In the genomic region with DNA sequence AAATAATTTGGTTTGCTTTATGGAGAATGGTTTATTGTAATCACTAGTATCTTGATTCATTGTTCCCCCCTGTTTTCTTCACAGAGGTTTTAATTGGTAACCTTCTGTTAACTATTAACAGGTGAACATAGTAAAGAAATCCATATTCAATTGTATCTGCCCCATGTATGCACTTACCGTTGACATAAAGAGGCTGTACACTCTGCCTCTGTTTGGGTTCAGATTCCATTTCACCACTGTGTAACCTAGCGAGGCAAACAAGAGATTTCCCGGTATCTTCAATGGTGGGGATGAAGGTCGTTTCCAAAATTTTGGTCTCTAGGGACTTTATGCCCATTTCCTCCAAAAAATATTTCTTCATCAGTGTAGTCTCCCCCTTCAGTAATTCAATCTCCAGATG, we compare ENCODE assay signal across 29 mouse cellular contexts. TPM values are rescaled to one million over a fixed set of nuclear protein-coding genes. Genes with fewer than 3 reads are reported as not detected.
DNase-seq lines count a peak whose midpoint lies in the region; ATAC-seq lines count a peak whose summit lies in the region.
"Had no signal": no experiment of that assay in that cellular context is flagged by ENCODE, and none has a peak within 500 bp of the region (broad histone marks: within the 10 kb centered on the region; RNA-seq: fewer than 3 reads in every experiment).

No protein-coding gene starts in this region.

- no peak overlapping the region for H3K9ac ChIP-seq in liver, embryonic 11.5 days (ENCODE audit: low read depth, low read length)
- H3K9ac ChIP-seq in liver, embryonic 13.5 days, result no peak overlapping the region
- no peak overlapping the region for H3K9ac ChIP-seq in liver, embryonic 16.5 days (ENCODE audit: low read depth, low read length)
- no peak overlapping the region for H3K9ac ChIP-seq in stomach, embryonic 16.5 days (ENCODE audit: low read length)
- H3K9ac ChIP-seq: embryonic facial prominence, embryonic 13.5 days; forebrain, embryonic 12.5 days; forebrain, embryonic 15.5 days; heart, embryonic 13.5 days; hindbrain, embryonic 14.5 days had no signal

- H3K36me3 ChIP-seq in liver, embryonic 11.5 days (ENCODE audit: control insufficient read depth, insufficient read depth, low read length), result no peaks in the 10 kb centered on the region
- peaks cover 12% of the 10 kb centered on the region; the same call in 1 of the 2 replicates for H3K36me3 ChIP-seq in liver, embryonic 13.5 days
- H3K36me3 ChIP-seq in liver, embryonic 16.5 days (ENCODE audit: control insufficient read depth, insufficient read depth), result no peaks in the 10 kb centered on the region
- H3K36me3 ChIP-seq in stomach, embryonic 16.5 days (ENCODE audit: control insufficient read depth, insufficient read depth, low read length), result no peaks in the 10 kb centered on the region
- H3K36me3 ChIP-seq: forebrain, embryonic 12.5 days; forebrain, embryonic 15.5 days; G1E had no signal

- no peaks in the 10 kb centered on the region for H3K27me3 ChIP-seq in liver, embryonic 11.5 days (replicated peaks; ENCODE audit: control insufficient read depth, insufficient read depth, low read length)
- H3K27me3 ChIP-seq in liver, embryonic 13.5 days, result no peaks in the 10 kb centered on the region
- H3K27me3 ChIP-seq in liver, embryonic 16.5 days (ENCODE audit: control insufficient read depth, insufficient read depth, low read depth, low read length), result no peaks in the 10 kb centered on the region
- H3K27me3 ChIP-seq in stomach, embryonic 16.5 days (ENCODE audit: control insufficient read depth, insufficient read depth, low read length), result no peaks in the 10 kb centered on the region
- H3K27me3 ChIP-seq: CH12.LX; embryonic facial prominence, embryonic 13.5 days; forebrain, embryonic 12.5 days; forebrain, embryonic 15.5 days; heart, embryonic 13.5 days; Patski had no signal

- H3K27ac ChIP-seq in liver, embryonic 11.5 days (ENCODE audit: low read depth, low read length), result peak overlapping the region; percentile 36; the same call in 1 of the 2 replicates
- no peak overlapping the region for H3K27ac ChIP-seq in liver, embryonic 13.5 days
- no peak overlapping the region for H3K27ac ChIP-seq in liver, embryonic 16.5 days (ENCODE audit: low read length)
- H3K27ac ChIP-seq in stomach, embryonic 16.5 days (ENCODE audit: low read length), result no peak overlapping the region
- H3K27ac ChIP-seq: embryonic facial prominence, embryonic 10.5 days; embryonic facial prominence, embryonic 13.5 days; forebrain, embryonic 12.5 days; forebrain, embryonic 15.5 days; heart, embryonic 13.5 days; hindbrain, embryonic 14.5 days; hindbrain, postnatal 0 days had no signal

- no peak overlapping the region for H3K4me3 ChIP-seq in liver, embryonic 11.5 days (ENCODE audit: low read depth, low read length)
- H3K4me3 ChIP-seq in liver, embryonic 13.5 days (replicated peaks), result no peak overlapping the region
- H3K4me3 ChIP-seq in liver, embryonic 16.5 days (ENCODE audit: low read depth, low read length), result no peak overlapping the region
- no peak overlapping the region for H3K4me3 ChIP-seq in stomach, embryonic 16.5 days (replicated peaks; ENCODE audit: low read length)
- H3K4me3 ChIP-seq: embryonic facial prominence, embryonic 10.5 days; embryonic facial prominence, embryonic 13.5 days; erythroblast, embryonic 14.5 days; forebrain, embryonic 12.5 days; forebrain, embryonic 15.5 days; heart, embryonic 13.5 days had no signal

- no peaks in the 10 kb centered on the region for H3K9me3 ChIP-seq in liver, embryonic 11.5 days (ENCODE audit: control insufficient read depth, low read length)
- no peaks in the 10 kb centered on the region for H3K9me3 ChIP-seq in liver, embryonic 13.5 days (replicated peaks)
- no peaks in the 10 kb centered on the region for H3K9me3 ChIP-seq in liver, embryonic 16.5 days (replicated peaks; ENCODE audit: control insufficient read depth, low read length)
- no peaks in the 10 kb centered on the region for H3K9me3 ChIP-seq in stomach, embryonic 16.5 days (replicated peaks; ENCODE audit: control insufficient read depth, low read length)
- H3K9me3 ChIP-seq: embryonic facial prominence, embryonic 10.5 days; embryonic facial prominence, embryonic 13.5 days; forebrain, embryonic 12.5 days; forebrain, embryonic 15.5 days; G1E; heart, embryonic 13.5 days had no signal

- H3K4me1 ChIP-seq in liver, embryonic 11.5 days (replicated peaks; ENCODE audit: control insufficient read depth, insufficient read depth, low read length), result 0 out of 2 replicates have a peak, but pooled peaks cover 6% of the 10 kb centered on the region
- H3K4me1 ChIP-seq in liver, embryonic 13.5 days (replicated peaks), result peaks cover 14% of the 10 kb centered on the region
- no peaks in the 10 kb centered on the region for H3K4me1 ChIP-seq in liver, embryonic 16.5 days (ENCODE audit: control insufficient read depth, low read depth, low read length)
- peaks cover 14% of the 10 kb centered on the region for H3K4me1 ChIP-seq in stomach, embryonic 16.5 days (ENCODE audit: control insufficient read depth, insufficient read depth, low read length)

- peak; percentile 75 for ATAC-seq in liver, embryonic 11.5 days (replicated peaks; ENCODE audit: low FRiP score)
- ATAC-seq in liver, embryonic 13.5 days (ENCODE audit: low read depth), result peak; percentile 65
- ATAC-seq in liver, embryonic 16.5 days (ENCODE audit: low read depth), result peak; percentile 88
- peak; percentile 54; the same call in 1 of the 2 replicates for ATAC-seq in stomach, embryonic 16.5 days (ENCODE audit: insufficient read depth, low FRiP score)
- ATAC-seq: forebrain, embryonic 15.5 days; hindbrain, postnatal 0 days; Patski had no signal

- WGBS in liver, embryonic 11.5 days, result 62% methylated on average over 4 of the region's 4 CpGs
- 55% methylated on average over 4 of the region's 4 CpGs for WGBS in liver, embryonic 13.5 days (ENCODE audit: insufficient replicate concordance)
- 54% methylated on average over 4 of the region's 4 CpGs for WGBS in liver, embryonic 16.5 days (ENCODE audit: insufficient replicate concordance)
- 61% methylated on average over 4 of the region's 4 CpGs for WGBS in stomach, embryonic 16.5 days

- H3K4me2 ChIP-seq in liver, embryonic 11.5 days, result no peak overlapping the region
- H3K4me2 ChIP-seq in liver, embryonic 13.5 days, result no peak overlapping the region
- no peak overlapping the region for H3K4me2 ChIP-seq in liver, embryonic 16.5 days (ENCODE audit: low read depth, low read length)
- no peak overlapping the region for H3K4me2 ChIP-seq in stomach, embryonic 16.5 days (ENCODE audit: low read depth, low read length)
- H3K4me2 ChIP-seq: embryonic facial prominence, embryonic 13.5 days; forebrain, embryonic 12.5 days; forebrain, embryonic 15.5 days; heart, embryonic 13.5 days; hindbrain, embryonic 14.5 days had no signal

- no peak for DNase-seq in liver, embryonic 11.5 days (ENCODE audit: low spot score)
- DNase-seq in liver, result no peak
- DNase-seq in liver, embryonic 13.5 days, result no peak
- DNase-seq in spleen, adult 12 weeks (ENCODE audit: low spot score), result no peak
- DNase-seq in embryo, embryonic 11 days, result no peak
- no peak for DNase-seq in spleen, postnatal 10 days (ENCODE audit: low spot score in 2 of 2)
- DNase-seq: adrenal gland, postnatal 10 days; adrenal gland, postnatal 36 days; B cell, adult 2 months; cerebellum, adult 18-20 months; cerebellum, adult 9-10 months; cerebellum, postnatal 25 days; gastrocnemius, postnatal 25 days; heart, adult 18-20 months; heart, postnatal 14 days; heart, postnatal 4 days had no signal

RNA-seq across cellular contexts. Expression of a gene that starts 12.4 kb away (rescaled TPM):
- polyA plus RNA-seq in liver, embryonic 11.5 days (2014; fragmentation: Nextera tagmentation; extraction: Ambion mirVana), result 64.3 and 67.4 TPM in 2 replicates
- polyA plus RNA-seq in liver, embryonic 13.5 days (2015; fragmentation: Nextera tagmentation; extraction: Ambion mirVana), result 47.4 and 57.8 TPM in 2 replicates
- 109 and 110 TPM in 2 replicates for polyA plus RNA-seq in liver, embryonic 16.5 days (2015; fragmentation: Nextera tagmentation; extraction: Ambion mirVana)
- 63.3 and 65.7 TPM in 2 replicates for polyA plus RNA-seq in stomach, embryonic 16.5 days (2015; fragmentation: Nextera tagmentation; extraction: Ambion mirVana)
- polyA plus RNA-seq: G1E had no signal
